Mouse (Mus musculus): ENCODE measurements around the gene Bcar3. TPM values are rescaled to one million over a fixed set of nuclear protein-coding genes. Genes with fewer than 3 reads are reported as not detected.

Bcar3 gene
- total RNA-seq (2012; rRNA removed) (47.4 and 56.9 TPM in 2 replicates), total RNA-seq (2014; rRNA removed) (52.0 and 54.6 TPM in 2 replicates), polyA plus RNA-seq (2012; ENCODE audit: insufficient read length, low read depth) (55.9 and 61.2 TPM in 2 replicates)

DNA sequence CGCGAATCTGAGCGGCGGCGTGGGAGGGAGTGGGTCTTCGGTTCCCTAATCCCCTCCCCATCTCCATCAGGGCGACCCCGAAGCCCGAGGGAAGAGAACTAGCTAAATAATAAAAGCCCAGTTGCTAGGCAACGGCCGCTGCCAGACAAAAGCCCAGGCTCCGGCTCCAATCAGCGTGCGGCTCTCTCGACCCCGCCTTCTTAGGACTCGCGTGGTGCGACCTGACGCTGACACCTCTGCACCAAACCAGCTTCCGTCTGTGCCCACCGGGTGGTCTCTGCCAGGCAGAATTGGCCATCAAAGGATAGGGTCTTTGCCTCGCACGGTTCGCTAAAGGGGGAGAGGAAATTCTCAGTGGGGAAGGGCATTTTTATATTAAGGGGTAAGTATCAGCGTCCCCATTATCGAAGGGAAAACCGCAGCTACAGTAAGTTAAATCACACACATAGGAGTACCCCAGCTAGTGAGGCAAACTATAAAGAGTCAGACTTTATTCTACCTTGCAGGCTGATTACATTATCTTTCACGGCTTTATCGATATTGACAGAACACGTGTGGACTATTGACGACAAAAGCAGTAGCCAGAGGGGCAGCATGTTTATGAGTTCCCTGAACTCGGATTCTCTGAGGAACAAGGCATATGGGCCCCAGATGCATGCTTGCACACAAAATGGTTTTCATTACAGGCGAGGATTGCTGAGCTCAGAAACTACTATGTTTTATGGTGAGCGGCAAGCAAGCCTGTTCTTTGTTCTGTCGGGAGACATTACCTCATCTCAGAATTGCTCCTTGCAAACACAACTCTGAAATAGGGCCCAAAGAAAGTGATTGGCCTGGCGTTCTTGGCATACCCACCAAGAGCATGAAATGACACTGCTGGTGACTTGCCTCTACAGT lies at the start of gene Bcar3:
Gene Bcar3 (plus strand): TSS at position 183 of the 897 bp plus-strand sequence.
- Histone ChIP-seq H3K4me1 (ENCODE audit: control insufficient read depth in 1 of 2, insufficient read depth in 2 of 2) (peaks cover 4 to 34% of the 10 kb centered on the region in 2 experiments; a peak in 2 of 4 replicates), H3K9me3 (replicated peaks; ENCODE audit: low read length) (no peaks in the 10 kb centered on the region), H3K27me3 (replicated peaks) (no peaks in the 10 kb centered on the region), H3K27ac (ENCODE audit: insufficient read depth, low read depth) (peak within 1 kb of the TSS; percentile 64), H3K36me3 (replicated peaks in 1 of 2; ENCODE audit: control insufficient read depth in 1 of 2, insufficient read depth in 1 of 2, low read length in 1 of 2) (no peaks in the 10 kb centered on the region), H3K79me2 (replicated peaks; ENCODE audit: control insufficient read depth, extremely low read depth, insufficient read depth, poor library complexity, severe bottlenecking) (no peaks in the 10 kb centered on the region), H3K4me2 (ENCODE audit: insufficient read depth, low read depth, poor library complexity, severe bottlenecking) (peak within 1 kb of the TSS; percentile 91; the same call in 1 of the 2 replicates), H3K4me3 (replicated peaks in 1 of 3; ENCODE audit: low read depth in 2 of 3, low read length in 2 of 3, poor library complexity in 1 of 3) (peak within 1 kb of the TSS; percentile 78 to 87 (median 87)), H3K9ac (ENCODE audit: insufficient read depth, low read depth) (peak within 1 kb of the TSS; percentile 85)
- peak; percentile 95 for DNase-seq (ENCODE audit: extremely low read depth)
- in situ Hi-C loops (cut with MboI; ENCODE audit: low pct_ligation_motif_present, low pct_unique_long_range_greater_than_20kb, low sequenced_read_pairs), result loop anchor here (25.0 kb wide), 1 partner anchor 618 kb away; the partner anchor contains the start of genes 1810037I17Rik and Gm10959
- dilution Hi-C loops (cut with MboI; ENCODE audit: extremely low pct_ligation_motif_present, extremely low pct_unique_long_range_greater_than_20kb, low sequenced_read_pairs), result no loop called here
- peak; percentile 89 for TF ChIP-seq MXI1 (IDR thresholded peaks at IDR 0.05; ENCODE audit: low read depth, low read length)
- TF ChIP-seq MAX (IDR thresholded peaks at IDR 0.05; ENCODE audit: low read length), result no peak
- TF ChIP-seq BHLHE40 (IDR thresholded peaks at IDR 0.05; ENCODE audit: low read depth, low read length), result no peak
- no peak for TF ChIP-seq ELF1 (IDR thresholded peaks at IDR 0.05; ENCODE audit: low read depth, low read length)
- no peak for TF ChIP-seq JUN (IDR thresholded peaks at IDR 0.05; ENCODE audit: insufficient read depth, low read depth, low read length)

DNA sequence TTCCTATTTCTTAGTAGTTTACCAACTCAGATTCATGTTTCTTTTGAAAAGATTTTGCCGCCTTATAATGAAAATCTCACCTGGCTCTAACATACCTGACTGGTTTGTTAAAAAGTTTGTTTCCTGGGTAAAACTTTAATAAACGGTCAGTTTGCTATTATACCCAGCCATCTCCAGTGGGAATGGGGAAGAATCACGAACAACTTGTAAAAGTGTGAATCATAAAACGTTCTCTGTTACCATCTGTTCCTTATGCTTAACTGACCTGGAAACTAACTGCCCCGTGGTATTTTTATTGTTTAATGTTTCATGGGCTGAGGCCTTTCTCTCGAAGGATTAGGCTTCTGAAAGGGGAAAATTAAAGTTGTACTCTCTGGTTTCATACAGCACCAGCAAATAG lies 49.2 kb upstream of the Bcar3 start:
- no peak for TF ChIP-seq EP300 (IDR thresholded peaks at IDR 0.05; ENCODE audit: low read length)
- in situ Hi-C loops (cut with MboI; ENCODE audit: low pct_ligation_motif_present, low pct_unique_long_range_greater_than_20kb, low sequenced_read_pairs) (no loop called here), dilution Hi-C loops (cut with MboI; ENCODE audit: extremely low pct_ligation_motif_present, extremely low pct_unique_long_range_greater_than_20kb, low sequenced_read_pairs) (no loop called here)
- peaks cover 0 to 34% of the 10 kb centered on the region in 2 experiments; a peak in 2 of 4 replicates for H3K4me1 ChIP-seq (ENCODE audit: control insufficient read depth in 1 of 2, insufficient read depth in 2 of 2)
- no peak for DNase-seq (ENCODE audit: extremely low read depth)
- no peaks in the 10 kb centered on the region for H3K27me3 ChIP-seq (replicated peaks)
- H3K79me2 ChIP-seq (replicated peaks; ENCODE audit: control insufficient read depth, extremely low read depth, insufficient read depth, poor library complexity, severe bottlenecking), result peaks cover 16% of the 10 kb centered on the region
- H3K27ac ChIP-seq (ENCODE audit: insufficient read depth, low read depth), result no peak overlapping the region
- H3K36me3 ChIP-seq (replicated peaks in 1 of 2; ENCODE audit: control insufficient read depth in 1 of 2, insufficient read depth in 1 of 2, low read length in 1 of 2), result peaks cover 0 to 4% of the 10 kb centered on the region in 2 experiments
- H3K4me2 ChIP-seq (ENCODE audit: insufficient read depth, low read depth, poor library complexity, severe bottlenecking), result peak overlapping the region; percentile 94
- H3K4me3 ChIP-seq (replicated peaks in 1 of 3; ENCODE audit: low read depth in 2 of 3, low read length in 2 of 3, poor library complexity in 1 of 3), result peak overlapping the region in 2 of 3 experiments; percentile 15 to 30
- H3K9ac ChIP-seq (ENCODE audit: insufficient read depth, low read depth), result peak overlapping the region; percentile 82
- H3K9me3 ChIP-seq (replicated peaks; ENCODE audit: low read length), result no peaks in the 10 kb centered on the region

DNA sequence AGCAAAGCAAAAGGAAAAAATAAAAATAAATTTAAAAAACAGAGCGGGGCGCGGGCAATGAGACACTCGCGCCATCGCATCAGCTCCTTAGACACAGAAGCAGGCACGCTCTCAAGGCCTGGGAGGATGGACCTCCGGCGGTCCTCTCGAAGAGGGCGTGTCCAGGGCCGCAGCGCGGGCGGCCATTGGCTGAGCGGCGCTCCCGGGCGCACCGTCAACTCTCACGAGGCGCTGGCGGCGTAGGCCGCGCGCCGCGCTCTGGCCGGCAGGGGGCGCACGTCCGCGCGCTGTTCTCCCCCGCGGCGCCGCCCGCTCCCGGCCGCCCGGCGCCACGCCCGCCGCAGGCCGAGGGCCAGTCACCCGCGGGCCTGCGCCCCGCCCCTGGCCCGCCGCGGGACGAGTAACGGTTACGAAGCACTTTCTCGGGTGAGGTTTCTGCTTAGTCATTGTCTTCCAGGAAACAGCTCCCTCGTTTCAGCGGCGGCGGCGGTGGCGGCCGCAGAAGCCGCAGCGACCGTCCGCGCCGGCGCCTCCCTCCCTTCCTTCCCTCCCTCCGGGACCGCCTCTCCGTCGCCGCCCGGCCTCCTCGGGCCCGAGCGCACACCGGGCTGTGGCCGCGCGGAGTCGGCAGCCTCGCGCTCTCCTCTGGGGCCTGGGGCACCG lies 48.6 kb upstream of the Bcar3 start, which contains the start of gene Gclm:
Gene Gclm (plus strand): TSS at position 343 of the 663 bp plus-strand sequence.
- DNase-seq (ENCODE audit: extremely low read depth), result peak; percentile 91
- Histone ChIP-seq H3K27ac (ENCODE audit: insufficient read depth, low read depth) (peak within 1 kb of the TSS; percentile 76), H3K4me1 (ENCODE audit: control insufficient read depth in 1 of 2, insufficient read depth in 2 of 2) (peaks cover 0 to 38% of the 10 kb centered on the region in 2 experiments; a peak in 2 of 4 replicates)
- TF ChIP-seq MYC (IDR thresholded peaks at IDR 0.05; ENCODE audit: low read depth, low read length), result peak; percentile 77; the same call in 1 of the 2 replicates
- no peak for TF ChIP-seq UBTF (IDR thresholded peaks at IDR 0.05; ENCODE audit: low read depth, low read length)
- peak; percentile 54 for TF ChIP-seq HCFC1 (IDR thresholded peaks at IDR 0.05; ENCODE audit: low read depth, low read length)
- TF ChIP-seq ZC3H11A (IDR thresholded peaks at IDR 0.05; ENCODE audit: low read depth, low read length), result no peak
- no peak for TF ChIP-seq RCOR1 (conservative IDR thresholded peaks at IDR 0.05; ENCODE audit: low read depth, low read length)
- peak; percentile 86 for TF ChIP-seq SIN3A (IDR thresholded peaks at IDR 0.05; ENCODE audit: low read length)
- 0 out of 2 replicates have a peak, but pooled peaks have one; percentile 34 for TF ChIP-seq ELF1 (IDR thresholded peaks at IDR 0.05; ENCODE audit: low read depth, low read length)
- TF ChIP-seq ZNF384 (IDR thresholded peaks at IDR 0.05; ENCODE audit: low read depth, low read length), result no peak
- TF ChIP-seq CTCF (conservative IDR thresholded peaks at IDR 0.05 in 1 of 2, IDR thresholded peaks at IDR 0.05 in 1 of 2; ENCODE audit: low read depth in 2 of 2, low read length in 2 of 2), result peak in 1 of 2 experiments; percentile 66; a peak in 2 of 4 replicates
- TF ChIP-seq MAFK (IDR thresholded peaks at IDR 0.05; ENCODE audit: insufficient replicate concordance, low read length), result peak; percentile 95
- no peak for TF ChIP-seq MAZ (IDR thresholded peaks at IDR 0.05; ENCODE audit: low read depth, low read length)
- TF ChIP-seq IRF4 (IDR thresholded peaks at IDR 0.05; ENCODE audit: low read depth, low read length), result peak; percentile 68
- peak; percentile 79 for TF ChIP-seq TCF12 (IDR thresholded peaks at IDR 0.05; ENCODE audit: low read depth, low read length)
- no peak for TF ChIP-seq JUND (conservative IDR thresholded peaks at IDR 0.05; ENCODE audit: low read depth, low read length)
- TF ChIP-seq MAX (IDR thresholded peaks at IDR 0.05; ENCODE audit: low read length), result peak; percentile 76; the same call in 1 of the 2 replicates
- no peak for TF ChIP-seq SMC3 (IDR thresholded peaks at IDR 0.05; ENCODE audit: low read depth, low read length)
- no peak for TF ChIP-seq ZKSCAN1 (IDR thresholded peaks at IDR 0.05; ENCODE audit: borderline replicate concordance, low read depth, low read length)

More for the DNA sequence above, 48.6 kb upstream of the Bcar3 start, which contains the start of gene Gclm:
- Histone ChIP-seq H3K27me3 (replicated peaks) (no peaks in the 10 kb centered on the region), H3K79me2 (replicated peaks; ENCODE audit: control insufficient read depth, extremely low read depth, insufficient read depth, poor library complexity, severe bottlenecking) (peaks cover 19% of the 10 kb centered on the region), H3K36me3 (replicated peaks in 1 of 2; ENCODE audit: control insufficient read depth in 1 of 2, insufficient read depth in 1 of 2, low read length in 1 of 2) (peaks cover 0 to 4% of the 10 kb centered on the region in 2 experiments), H3K9me3 (replicated peaks; ENCODE audit: low read length) (no peaks in the 10 kb centered on the region), H3K4me3 (replicated peaks in 1 of 3; ENCODE audit: low read depth in 2 of 3, low read length in 2 of 3, poor library complexity in 1 of 3) (peak within 1 kb of the TSS; percentile 65 to 97 (median 91)), H3K4me2 (ENCODE audit: insufficient read depth, low read depth, poor library complexity, severe bottlenecking) (peak within 1 kb of the TSS; percentile 94), H3K9ac (ENCODE audit: insufficient read depth, low read depth) (peak within 1 kb of the TSS; percentile 90)
- in situ Hi-C loops (cut with MboI; ENCODE audit: low pct_ligation_motif_present, low pct_unique_long_range_greater_than_20kb, low sequenced_read_pairs) (no loop called here), dilution Hi-C loops (cut with MboI; ENCODE audit: extremely low pct_ligation_motif_present, extremely low pct_unique_long_range_greater_than_20kb, low sequenced_read_pairs) (no loop called here)
